Mouse (Mus musculus) forebrain, embryonic 11.5 days (tissue): ENCODE results near the gene Jup. TPM values are rescaled to one million over a fixed set of nuclear protein-coding genes. Genes with fewer than 3 reads are reported as not detected.
A peak's percentile ranks its signal among the peaks of the same experiment; 100 is the strongest.
"Not testable (repeated sequence)": the region's sequence is repeated elsewhere in the genome, so short reads cannot be mapped to it uniquely, and the experiment has no call there.

Experiments
- ATAC-seq: fragments of 200-750 bp; cut with Nextera tagmentation; replicated peaks from 2 replicates; pipeline ENCODE4 v1.8.0; 2017; ENCODE audit warnings: moderate TSS enrichment; ENCODE audit not compliant: low FRiP score
- DNase-seq: peaks from one replicate; pipeline ENCODE4 v3.0.0-alpha.2; 2017; ENCODE audit warnings: low spot score
- H3K27ac ChIP-seq: fragments of 300-500 bp; sonication (generic); 2 replicates; pipeline ENCODE4 v1.5.1; 2014; ENCODE audit warnings: low read depth, low read length
- H3K27me3 ChIP-seq: fragments of 300-500 bp; sonication (generic); 2 replicates; pipeline ENCODE4 v1.6.1; 2014; ENCODE audit warnings: mild to moderate bottlenecking, low read length, mixed read lengths; ENCODE audit not compliant: control insufficient read depth, insufficient read depth
- H3K36me3 ChIP-seq: fragments of 300-500 bp; sonication (generic); 2 replicates; pipeline ENCODE4 v1.6.1; 2014; ENCODE audit warnings: mild to moderate bottlenecking, low read length, moderate library complexity, mixed read lengths; ENCODE audit not compliant: control insufficient read depth, insufficient read depth
- H3K4me1 ChIP-seq: fragments of 300-500 bp; sonication (generic); replicated peaks from 2 replicates; pipeline ENCODE4 v1.6.1; 2014; ENCODE audit warnings: low read length, mixed read lengths; ENCODE audit not compliant: control insufficient read depth, insufficient read depth
- H3K4me2 ChIP-seq: fragments of 300-500 bp; sonication (generic); 2 replicates; pipeline ENCODE4 v1.6.1; 2014; ENCODE audit warnings: low read depth, mild to moderate bottlenecking, low read length, moderate library complexity, mixed read lengths; ENCODE audit not compliant: severe bottlenecking
- H3K4me3 ChIP-seq: fragments of 300-500 bp; sonication (generic); 2 replicates; pipeline ENCODE4 v1.5.1; 2014; ENCODE audit warnings: low read depth, low read length
- H3K9ac ChIP-seq: fragments of 300-500 bp; sonication (generic); 2 replicates; pipeline ENCODE4 v1.6.1; 2014; ENCODE audit warnings: low read length
- H3K9me3 ChIP-seq: fragments of 300-500 bp; sonication (generic); 2 replicates; pipeline ENCODE4 v1.6.1; 2016; ENCODE audit warnings: low read length, mixed read lengths; ENCODE audit not compliant: control insufficient read depth
- WGBS: fragments of 180-500 bp; shearing (Covaris S2); extraction: QIAGEN DNeasy Blood & Tissue Kit; methylation state at CpG from one replicate; pipeline ENCODE4 v1.1.7; 2014; 5-methylcytosine and 5-hydroxymethylcytosine counted together
- microRNA-seq: library from miRNA; unstranded; fragments of <30 nt; microRNA quantifications from one replicate; pipeline ENCODE4, GENCODE M21; 2016; ENCODE audit not compliant: insufficient number of aligned reads
- polyA plus RNA-seq: library from polyadenylated mRNA; unstranded; fragments of >200 nt; fragmentation: Nextera tagmentation; extraction: Ambion mirVana; gene quantifications from 2 replicates; pipeline ENCODE4 v1.2.1, GENCODE M21; 2014

The Jup gene
- polyA plus RNA-seq, 1 experiment from 2014 or later: 35.5 TPM

- no peak for DNase-seq
- H3K36me3 ChIP-seq: peaks cover 4% of the 10 kb centered on the region; the same call in 1 of the 2 replicates
- H3K4me2 ChIP-seq: no peak overlapping the region
- no peaks in the 10 kb centered on the region for H3K9me3 ChIP-seq
- no peak overlapping the region for H3K27ac ChIP-seq
- 70% methylated on average over 3 of the region's 3 CpGs for WGBS
- H3K4me1 ChIP-seq: 0 out of 2 replicates have a peak, but pooled peaks cover 2% of the 10 kb centered on the region
- no peak overlapping the region for H3K4me3 ChIP-seq
- no peak overlapping the region for H3K9ac ChIP-seq
- no peaks in the 10 kb centered on the region for H3K27me3 ChIP-seq
- ATAC-seq: no peak
These were observed 74.8 kb downstream of the Jup start for GRCm38 (mm10) chr11:100322591-100323258.

GRCm38 (mm10) chr11:100321479-100322305 lies 75.9 kb downstream of the Jup start:
- not testable (repeated sequence) for H3K4me2 ChIP-seq, H3K27ac ChIP-seq, DNase-seq, H3K9me3 ChIP-seq, H3K9ac ChIP-seq, H3K27me3 ChIP-seq, ATAC-seq, H3K4me3 ChIP-seq, H3K36me3 ChIP-seq, H3K4me1 ChIP-seq
- WGBS: 81% methylated on average over 6 of the region's 7 CpGs

- H3K27me3 ChIP-seq, ATAC-seq, H3K4me1 ChIP-seq, H3K27ac ChIP-seq, H3K36me3 ChIP-seq, DNase-seq, H3K9me3 ChIP-seq: not testable (repeated sequence)
- WGBS: 20% methylated on average over 11 of the region's 11 CpGs
- peak overlapping the region; percentile 96 for H3K9ac ChIP-seq
- H3K4me3 ChIP-seq: peak overlapping the region; percentile 86
- peak overlapping the region; percentile 72 for H3K4me2 ChIP-seq
These were observed 76.7 kb downstream of the Jup start for GRCm38 (mm10) chr11:100320701-100321410.

GRCm38 (mm10) chr11:100320172-100320630 lies 77.4 kb downstream of the Jup start:
- 0% methylated on average over 40 of the region's 40 CpGs for WGBS

GRCm38 (mm10) chr11:100319492-100320171 lies 77.9 kb downstream of the Jup start, which contains the start of gene Eif1:
TSS of gene Eif1 (plus strand) at chr11:100319885.
- peak within 1 kb of the TSS; percentile 93 for H3K27ac ChIP-seq
- H3K27me3 ChIP-seq: no peaks in the 10 kb centered on the region
- H3K9me3 ChIP-seq: no peaks in the 10 kb centered on the region
- peak; percentile 88 for ATAC-seq
- 1% methylated on average over 54 of the region's 58 CpGs for WGBS
- peak within 1 kb of the TSS; percentile 96 for H3K9ac ChIP-seq
- H3K4me3 ChIP-seq: peak within 1 kb of the TSS; percentile 86
- peak; percentile 100 for DNase-seq
- H3K36me3 ChIP-seq: peaks cover 4% of the 10 kb centered on the region; the same call in 1 of the 2 replicates
- H3K4me1 ChIP-seq: 0 out of 2 replicates have a peak, but pooled peaks cover 2% of the 10 kb centered on the region
- peak within 1 kb of the TSS; percentile 72 for H3K4me2 ChIP-seq

More at GRCm38 (mm10) chr11:100320172-100320630, 77.4 kb downstream of the Jup start:
- Histone ChIP-seq H3K4me2 (peak overlapping the region; percentile 72), H3K4me1 (0 out of 2 replicates have a peak, but pooled peaks cover 2% of the 10 kb centered on the region), H3K9me3 (no peaks in the 10 kb centered on the region), H3K9ac (peak overlapping the region; percentile 96), H3K4me3 (peak overlapping the region; percentile 86), H3K27me3 (no peaks in the 10 kb centered on the region), H3K36me3 (peaks cover 4% of the 10 kb centered on the region; the same call in 1 of the 2 replicates), H3K27ac (peak overlapping the region; percentile 93)
- ATAC-seq: peak; percentile 83
- peak; percentile 99 for DNase-seq

Small RNA genes lying within 50 kb of the gene (microRNA-seq; reads per million reads assigned to microRNA genes)
- gene Gm27374: not detected

Other genes with a start within 250 kb of the Jup start
- gene Krt19, start 249.1 kb downstream of the Jup start, polyA plus RNA-seq: 3.0 and 4.0 TPM in 2 replicates
- not detected in 2 replicates for gene Krt9, start 204.5 kb downstream of the Jup start, polyA plus RNA-seq
- 1.6 and 1.7 TPM in 2 replicates for gene Krt14, start 190.2 kb downstream of the Jup start, polyA plus RNA-seq
- gene Krt16, start 148.9 kb downstream of the Jup start, polyA plus RNA-seq: not detected in 2 replicates
- gene Krt17, start 136.7 kb downstream of the Jup start, polyA plus RNA-seq: not detected in 2 replicates
- not detected in 2 replicates for gene Krt42, start 127.9 kb downstream of the Jup start, polyA plus RNA-seq
- gene Eif1, start 77.9 kb downstream of the Jup start, polyA plus RNA-seq: 1,675 and 1,791 TPM in 2 replicates
- gene Gast, start 63.4 kb downstream of the Jup start, polyA plus RNA-seq: 0.69 and 0.79 TPM in 2 replicates
- gene Hap1, start 41.6 kb downstream of the Jup start, polyA plus RNA-seq: 39.0 and 46.1 TPM in 2 replicates
- 17.8 and 18.9 TPM in 2 replicates for gene P3h4, start 17.1 kb upstream of the Jup start, polyA plus RNA-seq
- 36.6 and 41.2 TPM in 2 replicates for gene Fkbp10, start 17.9 kb upstream of the Jup start, polyA plus RNA-seq
- gene Nt5c3b, start 44.0 kb upstream of the Jup start, polyA plus RNA-seq: 104 and 115 TPM in 2 replicates
- 0.41 and 0.85 TPM in 2 replicates for gene Klhl10, start 44.2 kb upstream of the Jup start, polyA plus RNA-seq
- 15.5 and 15.7 TPM in 2 replicates for gene Klhl11, start 75.0 kb upstream of the Jup start, polyA plus RNA-seq
- 294 TPM in 2 replicates for gene Acly, start 130.2 kb upstream of the Jup start, polyA plus RNA-seq
- 1.3 and 1.9 TPM in 2 replicates for gene Ttc25, start 147.8 kb upstream of the Jup start, polyA plus RNA-seq
- 18.3 and 20.3 TPM in 2 replicates for gene Cnp, start 177.1 kb upstream of the Jup start, polyA plus RNA-seq
- gene Nkiras2, start 221.5 kb upstream of the Jup start, polyA plus RNA-seq: 94.5 and 107 TPM in 2 replicates
- 95.9 and 105 TPM in 2 replicates for gene Dnajc7, start 222.4 kb upstream of the Jup start, polyA plus RNA-seq